Mouse (Mus musculus) liver, embryonic 14.5 days (tissue): ENCODE measurements around the gene Cxcl14.

ENCODE experiments used
- CTCF ChIP-seq: IDR thresholded peaks from 2 replicates; pipeline ENCODE4 v1.5.1; 2016; ENCODE audit warnings: antibody characterized with exemption, low read depth, control low read depth
- EP300 ChIP-seq: IDR thresholded peaks from 2 replicates; pipeline ENCODE4 v1.6.1; 2016; ENCODE audit warnings: antibody characterized with exemption, low read depth

GRCm38 (mm10) chr13:56252783-56253182, 43.6 kb downstream of the Cxcl14 start:
- TF ChIP-seq CTCF: no peak
- no peak for TF ChIP-seq EP300
